Mouse (Mus musculus) stomach, postnatal 0 days (tissue): Measurements from ENCODE around the gene Tmed6.

Experiments
- CTCF ChIP-seq: IDR thresholded peaks from 2 replicates; pipeline ENCODE4 v1.5.1; 2016; ENCODE audit warnings: antibody characterized with exemption, low read depth, mild to moderate bottlenecking, moderate library complexity
- EP300 ChIP-seq: optimal IDR thresholded peaks from 2 replicates; pipeline ENCODE3; 2016; ENCODE audit warnings: antibody characterized with exemption

- TF ChIP-seq EP300 (no peak), CTCF (no peak)
These were observed 2.8 kb downstream of the Tmed6 start for GRCm38 (mm10) chr8:107062613-107063012.
